Mouse (Mus musculus) kidney, embryonic 14.5 days (tissue): ENCODE results near the gene Mtif2. TPM values are rescaled to one million over a fixed set of nuclear protein-coding genes. Genes with fewer than 3 reads are reported as not detected.
"Not testable (repeated sequence)": the region's sequence is repeated elsewhere in the genome, so short reads cannot be mapped to it uniquely, and the experiment has no call there.

Experiments used
- ATAC-seq: fragments of 200-750 bp; cut with Nextera tagmentation; 2 replicates; pipeline ENCODE4 v1.8.0; 2017; ENCODE audit warnings: moderate number of reproducible peaks, mild to moderate bottlenecking, moderate TSS enrichment, moderate library complexity; ENCODE audit not compliant: low FRiP score, low TSS enrichment
- H3K27ac ChIP-seq: fragments of 300-500 bp; sonication (generic); 2 replicates; pipeline ENCODE4 v1.5.1; 2014; ENCODE audit warnings: low read depth, mild to moderate bottlenecking, low read length, moderate library complexity, mixed read lengths
- H3K27me3 ChIP-seq: fragments of 300-500 bp; sonication (generic); 2 replicates; pipeline ENCODE4 v1.6.1; 2014; ENCODE audit warnings: mild to moderate bottlenecking, low read length; ENCODE audit not compliant: control insufficient read depth, insufficient read depth
- H3K36me3 ChIP-seq: fragments of 300-500 bp; sonication (generic); 2 replicates; pipeline ENCODE4 v1.6.1; 2014; ENCODE audit warnings: low read length, mixed read lengths; ENCODE audit not compliant: control insufficient read depth, insufficient read depth
- H3K4me1 ChIP-seq: fragments of 300-500 bp; sonication (generic); 2 replicates; pipeline ENCODE4 v1.6.1; 2014; ENCODE audit warnings: low read length, mixed read lengths; ENCODE audit not compliant: control insufficient read depth, insufficient read depth
- H3K4me2 ChIP-seq: fragments of 300-500 bp; sonication (generic); replicated peaks from 2 replicates; pipeline ENCODE4 v1.6.1; 2014; ENCODE audit warnings: low read depth, mild to moderate bottlenecking, low read length
- H3K4me3 ChIP-seq: fragments of 300-500 bp; sonication (generic); 2 replicates; pipeline ENCODE4 v1.5.1; 2014; ENCODE audit warnings: mild to moderate bottlenecking, low read length
- H3K9ac ChIP-seq: fragments of 300-500 bp; sonication (generic); 2 replicates; pipeline ENCODE4 v1.6.1; 2014; ENCODE audit warnings: low read depth, mild to moderate bottlenecking, low read length, moderate library complexity
- H3K9me3 ChIP-seq: fragments of 300-500 bp; sonication (generic); 2 replicates; pipeline ENCODE4 v1.6.1; 2016; ENCODE audit warnings: low read length; ENCODE audit not compliant: control insufficient read depth
- WGBS: fragments of 180-500 bp; shearing (Covaris S2); extraction: QIAGEN DNeasy Blood & Tissue Kit; methylation state at CpG from one replicate; pipeline ENCODE4 v1.1.7; 2014; 5-methylcytosine and 5-hydroxymethylcytosine counted together
- polyA plus RNA-seq: library from polyadenylated mRNA; unstranded; fragments of >200 nt; fragmentation: Nextera tagmentation; extraction: Ambion mirVana; gene quantifications from 2 replicates; pipeline ENCODE4 v1.2.1, GENCODE M21; 2014

The Mtif2 gene
- polyA plus RNA-seq, 1 experiment from 2014 or later, result 48.7 TPM

- Histone ChIP-seq H3K4me2 (peak within 1 kb of the TSS; percentile 60), H3K4me1 (peaks cover 5% of the 10 kb centered on the region), H3K27me3 (no peaks in the 10 kb centered on the region), H3K4me3 (peak within 1 kb of the TSS; percentile 68), H3K9me3 (no peaks in the 10 kb centered on the region), H3K27ac (peak within 1 kb of the TSS; percentile 47; the same call in 1 of the 2 replicates), H3K36me3 (peaks cover 16% of the 10 kb centered on the region; the same call in 1 of the 2 replicates), H3K9ac (peak within 1 kb of the TSS; percentile 66)
- WGBS, result 3% methylated on average over 40 of the region's 40 CpGs
- peak; percentile 99 for ATAC-seq
Observed at GRCm38 (mm10) chr11:29514682-29515412, 11.4 kb upstream of the Mtif2 start, which contains the start of gene Prorsd1. TSS of gene Prorsd1 (minus strand) at chr11:29515033.

- Histone ChIP-seq H3K4me3 (no peak overlapping the region), H3K9me3 (no peaks in the 10 kb centered on the region), H3K9ac (no peak overlapping the region), H3K4me1 (no peaks in the 10 kb centered on the region), H3K36me3 (peaks cover 48% of the 10 kb centered on the region), H3K27ac (no peak overlapping the region), H3K4me2 (no peak overlapping the region), H3K27me3 (no peaks in the 10 kb centered on the region)
- WGBS, result 96% methylated on average over 1 of the region's 1 CpGs
- ATAC-seq, result no peak
Observed at GRCm38 (mm10) chr11:29538201-29538600, 12.0 kb downstream of the Mtif2 start.

GRCm38 (mm10) chr11:29544225-29544945, 18.2 kb downstream of the Mtif2 start:
- 90% methylated on average over 3 of the region's 3 CpGs for WGBS
- peaks cover 49% of the 10 kb centered on the region for H3K36me3 ChIP-seq

GRCm38 (mm10) chr11:29545150-29545752, 19.0 kb downstream of the Mtif2 start:
- not testable (repeated sequence) for H3K4me2 ChIP-seq, H3K9ac ChIP-seq, H3K4me1 ChIP-seq, H3K27me3 ChIP-seq, ATAC-seq, H3K9me3 ChIP-seq, H3K4me3 ChIP-seq, H3K27ac ChIP-seq
- peaks cover 47% of the 10 kb centered on the region for H3K36me3 ChIP-seq
- WGBS, result 92% methylated on average over 4 of the region's 4 CpGs

More at GRCm38 (mm10) chr11:29544225-29544945, 18.2 kb downstream of the Mtif2 start:
- no peak overlapping the region for H3K4me3 ChIP-seq
- ATAC-seq, result no peak
- no peak overlapping the region for H3K27ac ChIP-seq
- no peak overlapping the region for H3K4me2 ChIP-seq
- no peak overlapping the region for H3K9ac ChIP-seq
- no peaks in the 10 kb centered on the region for H3K27me3 ChIP-seq
- H3K9me3 ChIP-seq, result no peaks in the 10 kb centered on the region
- peaks cover 8% of the 10 kb centered on the region; the same call in 1 of the 2 replicates for H3K4me1 ChIP-seq

- WGBS, result 83% methylated on average over 2 of the region's 2 CpGs
- not testable (repeated sequence) for H3K4me1 ChIP-seq, ATAC-seq, H3K9me3 ChIP-seq, H3K27ac ChIP-seq, H3K27me3 ChIP-seq
- Histone ChIP-seq H3K9ac (peak overlapping the region; percentile 94; the same call in 1 of the 2 replicates), H3K36me3 (peaks cover 39% of the 10 kb centered on the region), H3K4me2 (peak overlapping the region; percentile 74), H3K4me3 (peak overlapping the region; percentile 89)
Observed at GRCm38 (mm10) chr11:29546297-29546696, 20.1 kb downstream of the Mtif2 start.

GRCm38 (mm10) chr11:29546762-29547161, 20.6 kb downstream of the Mtif2 start:
- WGBS, result 17% methylated on average over 2 of the region's 2 CpGs
- H3K9me3 ChIP-seq, result no peaks in the 10 kb centered on the region
- H3K36me3 ChIP-seq, result peaks cover 35% of the 10 kb centered on the region
- peaks cover 8% of the 10 kb centered on the region; the same call in 1 of the 2 replicates for H3K4me1 ChIP-seq
- no peaks in the 10 kb centered on the region for H3K27me3 ChIP-seq
- H3K9ac ChIP-seq, result peak overlapping the region; percentile 94
- H3K4me3 ChIP-seq, result peak overlapping the region; percentile 89
- no peak for ATAC-seq
- H3K4me2 ChIP-seq, result peak overlapping the region; percentile 74
- H3K27ac ChIP-seq, result no peak overlapping the region

GRCm38 (mm10) chr11:29547249-29547751, 21.1 kb downstream of the Mtif2 start:
- Histone ChIP-seq H3K9me3 (no peaks in the 10 kb centered on the region), H3K4me3 (peak overlapping the region; percentile 89), H3K27ac (peak overlapping the region; percentile 75; the same call in 1 of the 2 replicates), H3K4me1 (peaks cover 8% of the 10 kb centered on the region; the same call in 1 of the 2 replicates), H3K36me3 (peaks cover 32% of the 10 kb centered on the region), H3K27me3 (no peaks in the 10 kb centered on the region), H3K9ac (peak overlapping the region; percentile 94), H3K4me2 (peak overlapping the region; percentile 74)
- WGBS, result under 1% methylated on average over 27 of the region's 27 CpGs
- ATAC-seq, result peak; percentile 4; the same call in 1 of the 2 replicates

- no peaks in the 10 kb centered on the region for H3K27me3 ChIP-seq
- peak within 1 kb of the TSS; percentile 75 for H3K27ac ChIP-seq
- peaks cover 8% of the 10 kb centered on the region; the same call in 1 of the 2 replicates for H3K4me1 ChIP-seq
- WGBS, result under 1% methylated on average over 46 of the region's 46 CpGs
- peak within 1 kb of the TSS; percentile 89 for H3K4me3 ChIP-seq
- peak within 1 kb of the TSS; percentile 74 for H3K4me2 ChIP-seq
- no peaks in the 10 kb centered on the region for H3K9me3 ChIP-seq
- peak within 1 kb of the TSS; percentile 94 for H3K9ac ChIP-seq
- H3K36me3 ChIP-seq, result peaks cover 31% of the 10 kb centered on the region
- ATAC-seq, result peak; percentile 97
Observed at GRCm38 (mm10) chr11:29547752-29548503, 21.7 kb downstream of the Mtif2 start, which contains the start of the genes Clhc1 and Rps27a. TSS of gene Clhc1 (plus strand) at chr11:29547950. TSS of gene Rps27a (minus strand) at chr11:29548109.
